Mouse (Mus musculus): ENCODE data around the gene Gm21988.

DNA sequence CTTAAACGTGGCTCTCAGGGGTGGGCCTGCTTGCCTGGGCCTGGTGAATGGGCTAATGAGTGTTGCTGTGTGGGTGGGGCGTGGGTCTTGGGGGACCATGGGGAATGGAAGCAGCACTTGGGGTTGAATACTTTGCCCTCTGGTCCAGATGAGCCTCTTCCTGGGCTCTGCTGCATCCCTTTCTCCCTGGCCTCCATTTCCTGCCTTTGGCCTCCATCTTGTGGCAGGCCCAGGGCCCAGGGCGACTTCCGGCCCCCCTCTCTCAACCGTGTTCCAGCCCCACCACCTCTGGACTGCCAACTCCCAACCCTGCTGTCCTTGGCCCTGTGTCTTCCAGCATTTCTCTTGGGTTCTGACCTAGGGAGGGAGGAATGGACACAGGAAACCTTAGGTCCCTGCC lies 5.6 kb downstream of the Gm21988 start:
- TF ChIP-seq HCFC1 (IDR thresholded peaks at IDR 0.05; ENCODE audit: borderline replicate concordance, insufficient read depth, low read length) (no peak), MAFK (IDR thresholded peaks at IDR 0.05; ENCODE audit: insufficient read depth, low read depth, low read length) (no peak), CHD2 (IDR thresholded peaks at IDR 0.05; ENCODE audit: low read depth, low read length) (no peak)
